Mouse (Mus musculus): ENCODE measurements at regions not wholly inside any gene's neighbourhood (a gene's known extent, or its start where the extent isn't known, plus 50 kb on each side); places are given as distances from the start of the nearest gene placed in this dataset.
A peak's percentile ranks its signal among the peaks of the same experiment; 100 is the strongest.

GRCm38 (mm10) chrX:11387200-11387940 lies 59.7 kb downstream of the H2al1j start:
- peak; percentile 26 for DNase-seq (ENCODE audit: low spot score)

- no peak for DNase-seq (ENCODE audit: low spot score)
Observed at GRCm38 (mm10) chrX:11388860-11389259, 61.2 kb downstream of the H2al1j start.

- no peak for DNase-seq (ENCODE audit: low spot score)
Observed at GRCm38 (mm10) chrX:11400406-11400805, 72.8 kb downstream of the H2al1j start.

- no peak for DNase-seq (ENCODE audit: low spot score)
Observed at GRCm38 (mm10) chrX:11404369-11404768, 76.7 kb downstream of the H2al1j start.

GRCm38 (mm10) chrX:11412316-11412826 lies 84.7 kb downstream of the H2al1j start:
- no peak for DNase-seq (ENCODE audit: low spot score)

GRCm38 (mm10) chrX:11415662-11416061 lies 88.0 kb downstream of the H2al1j start:
- peak; percentile 24 for DNase-seq (ENCODE audit: low spot score)

- no peak for DNase-seq (ENCODE audit: low spot score)
Observed at GRCm38 (mm10) chrX:11416510-11416909, 88.9 kb downstream of the H2al1j start.

GRCm38 (mm10) chrX:11417861-11418260 lies 90.2 kb downstream of the H2al1j start:
- DNase-seq (ENCODE audit: low spot score) = no peak

GRCm38 (mm10) chrX:11418261-11418660 lies 90.6 kb downstream of the H2al1j start:
- DNase-seq (ENCODE audit: low spot score) = no peak

- no peak for DNase-seq (ENCODE audit: low spot score)
Observed at GRCm38 (mm10) chrX:11419162-11419631, 91.6 kb downstream of the H2al1j start.

- DNase-seq (ENCODE audit: low spot score) = no peak
Observed at GRCm38 (mm10) chrX:11432403-11433004, 104.9 kb downstream of the H2al1j start.

GRCm38 (mm10) chrX:11435338-11435737 lies 107.7 kb downstream of the H2al1j start:
- DNase-seq (ENCODE audit: low spot score) = no peak

- no peak for DNase-seq (ENCODE audit: low spot score)
Observed at GRCm38 (mm10) chrX:11437151-11437944, 109.7 kb downstream of the H2al1j start.

GRCm38 (mm10) chrX:11443543-11443942 lies 115.9 kb downstream of the H2al1j start:
- DNase-seq (ENCODE audit: low spot score) = no peak

GRCm38 (mm10) chrX:11444261-11444725 lies 116.7 kb downstream of the H2al1j start:
- no peak for DNase-seq (ENCODE audit: low spot score)

- DNase-seq (ENCODE audit: low spot score) = no peak
Observed at GRCm38 (mm10) chrX:11448711-11449110, 121.1 kb downstream of the H2al1j start.

GRCm38 (mm10) chrX:11458521-11458920 lies 130.9 kb downstream of the H2al1j start:
- DNase-seq (ENCODE audit: low spot score) = no peak

GRCm38 (mm10) chrX:11463955-11464511 lies 136.4 kb downstream of the H2al1j start:
- DNase-seq (ENCODE audit: low spot score) = no peak

GRCm38 (mm10) chrX:11466191-11466590 lies 138.6 kb downstream of the H2al1j start:
- DNase-seq (ENCODE audit: low spot score) = no peak

- DNase-seq (ENCODE audit: low spot score) = no peak
Observed at GRCm38 (mm10) chrX:11479696-11480339, 152.2 kb downstream of the H2al1j start.

GRCm38 (mm10) chrX:11482141-11482540 lies 154.5 kb downstream of the H2al1j start:
- DNase-seq (ENCODE audit: low spot score) = no peak

- DNase-seq (ENCODE audit: low spot score) = no peak
Observed at GRCm38 (mm10) chrX:11486588-11486987, 159.0 kb downstream of the H2al1j start.
